Mouse (Mus musculus) spleen, adult 2 months (tissue): ENCODE data around the gene Ccdc137.

Source experiments
- CTCF ChIP-seq: fragments of 200-500 bp; IDR thresholded peaks from 2 replicates; pipeline ENCODE4 v1.5.1; 2011; ENCODE audit warnings: mild to moderate bottlenecking, inconsistent platforms; ENCODE audit not compliant: insufficient read depth, insufficient read length, insufficient replicate concordance; ENCODE audit errors: extremely low read depth
- POLR2A ChIP-seq: fragments of 200-500 bp; IDR thresholded peaks from 2 replicates; pipeline ENCODE4 v1.6.1; 2011; ENCODE audit warnings: low read depth, low read length, inconsistent platforms

- no peak for TF ChIP-seq CTCF
- TF ChIP-seq POLR2A = no peak
These were observed 34.3 kb downstream of the Ccdc137 start for GRCm38 (mm10) chr11:120492024-120492877.
